Mouse (Mus musculus) midbrain, embryonic 14.5 days (tissue): ENCODE results near the gene Hist1h1d. TPM values are rescaled to one million over a fixed set of nuclear protein-coding genes. Genes with fewer than 3 reads are reported as not detected.
"Not testable (repeated sequence)": the region's sequence is repeated elsewhere in the genome, so short reads cannot be mapped to it uniquely, and the experiment has no call there.

Experiments used
- ATAC-seq: fragments of 200-750 bp; cut with Nextera tagmentation; 2 replicates; pipeline ENCODE4 v1.8.0; 2017; ENCODE audit warnings: moderate number of reproducible peaks, moderate library complexity; ENCODE audit not compliant: low FRiP score, low TSS enrichment
- DNase-seq: peaks from one replicate; pipeline ENCODE4 v3.0.0-alpha.2; 2015
- H3K27ac ChIP-seq: fragments of 300-500 bp; sonication (generic); replicated peaks from 2 replicates; pipeline ENCODE4 v1.5.1; 2014; ENCODE audit warnings: mild to moderate bottlenecking, low read depth, low read length, moderate library complexity
- H3K27me3 ChIP-seq: fragments of 300-500 bp; sonication (generic); 2 replicates; pipeline ENCODE4 v1.6.1; 2014; ENCODE audit warnings: low read length, control low read depth, mixed read lengths; ENCODE audit not compliant: control insufficient read depth, insufficient read depth
- H3K36me3 ChIP-seq: fragments of 300-500 bp; sonication (generic); 2 replicates; pipeline ENCODE4 v1.6.1; 2014; ENCODE audit warnings: low read length, control low read depth; ENCODE audit not compliant: control insufficient read depth, insufficient read depth
- H3K4me1 ChIP-seq: fragments of 300-500 bp; sonication (generic); 2 replicates; pipeline ENCODE4 v1.6.1; 2014; ENCODE audit warnings: mild to moderate bottlenecking, antibody characterized with exemption, low read length, control low read depth; ENCODE audit not compliant: control insufficient read depth, insufficient read depth
- H3K4me2 ChIP-seq: fragments of 300-500 bp; sonication (generic); 2 replicates; pipeline ENCODE4 v1.6.1; 2014; ENCODE audit warnings: mild to moderate bottlenecking, low read length, moderate library complexity
- H3K4me3 ChIP-seq: fragments of 300-500 bp; sonication (generic); replicated peaks from 2 replicates; pipeline ENCODE4 v1.5.1; 2014; ENCODE audit warnings: low read depth, low read length
- H3K9ac ChIP-seq: fragments of 300-500 bp; sonication (generic); replicated peaks from 2 replicates; pipeline ENCODE4 v1.6.1; 2014; ENCODE audit warnings: mild to moderate bottlenecking, low read length, moderate library complexity
- H3K9me3 ChIP-seq: fragments of 300-500 bp; sonication (generic); 2 replicates; pipeline ENCODE4 v1.6.1; 2016; ENCODE audit warnings: low read length, control low read depth, mixed read lengths; ENCODE audit not compliant: control insufficient read depth
- WGBS: fragments of 180-500 bp; shearing (Covaris S2); extraction: QIAGEN DNeasy Blood & Tissue Kit; methylation state at CpG from one replicate; pipeline ENCODE4 v1.1.7; 2014; 5-methylcytosine and 5-hydroxymethylcytosine counted together
- polyA plus RNA-seq: library from polyadenylated mRNA; unstranded; fragments of >200 nt; fragmentation: Nextera tagmentation; extraction: Ambion mirVana; gene quantifications from 2 replicates; pipeline ENCODE4 v1.2.1, GENCODE M21; 2014

The Hist1h1d gene
- polyA plus RNA-seq, 1 experiment from 2014 or later, result 0.18 TPM

DNA sequence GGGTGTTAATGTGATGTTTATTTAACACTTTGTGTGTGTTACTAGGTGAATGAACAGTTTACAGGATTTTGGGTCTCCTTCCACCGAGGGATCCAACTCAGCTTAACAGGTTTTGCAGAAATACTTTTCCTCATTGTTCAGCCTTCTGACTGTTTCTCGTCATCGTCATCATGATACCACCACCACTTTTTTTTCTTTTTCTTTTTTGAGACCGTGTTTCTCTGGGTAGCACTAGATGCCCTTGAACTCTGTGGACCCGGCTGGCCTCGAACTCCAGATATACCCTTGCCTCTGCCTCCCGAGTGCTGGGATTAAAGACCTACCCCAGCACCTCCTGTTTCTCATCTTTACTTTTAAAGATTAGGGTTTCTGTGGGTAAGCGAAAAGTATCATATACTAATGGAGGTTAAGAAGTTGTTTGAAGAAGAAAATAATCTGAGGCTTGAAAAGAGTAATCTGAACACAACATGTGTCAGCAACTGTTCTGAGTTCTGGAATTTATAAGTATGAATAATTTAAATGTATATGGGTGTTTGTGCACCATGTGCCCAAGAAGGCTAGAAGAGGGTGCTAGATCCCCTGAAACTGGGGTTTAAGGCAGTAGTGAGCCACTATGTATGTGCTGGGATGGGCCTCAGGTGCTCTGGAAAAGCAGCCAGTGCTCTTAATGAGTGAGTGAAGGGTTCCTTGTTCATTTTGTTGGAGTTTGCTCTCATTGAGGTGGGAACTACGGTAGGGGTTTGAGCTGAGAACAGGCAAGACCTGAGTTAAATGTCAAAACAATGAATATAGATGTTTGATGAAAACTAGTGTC is 20.6 kb upstream of the Hist1h1d start:
- ATAC-seq, result no peak
- 23% methylated on average over 9 of the region's 9 CpGs for WGBS
- peak overlapping the region; percentile 93 for H3K27ac ChIP-seq
- H3K9ac ChIP-seq, result peak overlapping the region; percentile 68; the same call in 1 of the 2 replicates
- H3K4me1 ChIP-seq, result peaks cover 38% of the 10 kb centered on the region
- peak overlapping the region; percentile 79 for H3K4me2 ChIP-seq
- no peaks in the 10 kb centered on the region for H3K27me3 ChIP-seq
- H3K4me3 ChIP-seq, result peak overlapping the region; percentile 63
- no peaks in the 10 kb centered on the region for H3K36me3 ChIP-seq
- no peaks in the 10 kb centered on the region for H3K9me3 ChIP-seq
- DNase-seq, result no peak

DNA sequence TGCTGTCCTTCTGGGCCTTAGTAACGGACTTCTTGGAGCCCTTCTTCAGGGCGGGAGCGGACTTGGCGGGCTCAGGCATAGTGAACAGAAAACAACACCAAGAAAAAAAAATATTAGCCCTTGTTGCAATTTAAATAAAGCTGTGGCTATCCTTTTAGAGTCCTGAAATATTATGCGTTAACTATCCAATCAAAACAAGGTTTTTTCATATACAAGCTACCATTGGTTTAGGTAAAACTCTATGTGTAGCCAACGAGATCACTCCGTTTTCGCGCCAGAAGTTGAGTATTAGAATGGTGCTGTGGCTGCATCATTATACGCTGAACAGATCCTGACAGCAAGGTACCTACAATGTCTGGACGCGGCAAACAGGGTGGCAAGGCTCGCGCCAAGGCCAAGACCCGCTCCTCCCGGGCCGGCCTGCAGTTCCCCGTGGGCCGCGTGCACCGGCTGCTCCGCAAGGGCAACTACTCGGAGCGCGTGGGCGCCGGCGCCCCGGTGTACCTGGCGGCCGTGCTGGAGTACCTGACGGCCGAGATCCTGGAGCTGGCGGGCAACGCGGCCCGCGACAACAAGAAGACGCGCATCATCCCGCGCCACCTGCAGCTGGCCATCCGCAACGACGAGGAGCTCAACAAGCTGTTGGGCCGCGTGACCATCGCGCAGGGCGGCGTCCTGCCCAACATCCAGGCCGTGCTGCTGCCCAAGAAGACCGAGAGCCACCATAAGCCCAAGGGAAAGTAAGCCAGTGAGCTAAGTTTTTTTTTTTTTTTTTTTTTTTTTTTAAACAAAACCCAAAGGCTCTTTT is 19.3 kb upstream of the Hist1h1d start, which contains the start of gene Hist1h2af:
TSS of gene Hist1h2af (plus strand) at position 347 of the 808 bp plus-strand sequence.
- Histone ChIP-seq H3K4me1 (peaks cover 38% of the 10 kb centered on the region), H3K4me3 (peak within 1 kb of the TSS; percentile 63), H3K27ac (peak within 1 kb of the TSS; percentile 78), H3K4me2 (peak within 1 kb of the TSS; percentile 79), H3K9ac (peak within 1 kb of the TSS; percentile 37; the same call in 1 of the 2 replicates)
- H3K9me3 ChIP-seq, H3K27me3 ChIP-seq, H3K36me3 ChIP-seq: not testable (repeated sequence)
- DNase-seq (peak; percentile 93), ATAC-seq (peak; percentile 28; the same call in 1 of the 2 replicates)
- under 1% methylated on average over 26 of the region's 53 CpGs for WGBS

DNA sequence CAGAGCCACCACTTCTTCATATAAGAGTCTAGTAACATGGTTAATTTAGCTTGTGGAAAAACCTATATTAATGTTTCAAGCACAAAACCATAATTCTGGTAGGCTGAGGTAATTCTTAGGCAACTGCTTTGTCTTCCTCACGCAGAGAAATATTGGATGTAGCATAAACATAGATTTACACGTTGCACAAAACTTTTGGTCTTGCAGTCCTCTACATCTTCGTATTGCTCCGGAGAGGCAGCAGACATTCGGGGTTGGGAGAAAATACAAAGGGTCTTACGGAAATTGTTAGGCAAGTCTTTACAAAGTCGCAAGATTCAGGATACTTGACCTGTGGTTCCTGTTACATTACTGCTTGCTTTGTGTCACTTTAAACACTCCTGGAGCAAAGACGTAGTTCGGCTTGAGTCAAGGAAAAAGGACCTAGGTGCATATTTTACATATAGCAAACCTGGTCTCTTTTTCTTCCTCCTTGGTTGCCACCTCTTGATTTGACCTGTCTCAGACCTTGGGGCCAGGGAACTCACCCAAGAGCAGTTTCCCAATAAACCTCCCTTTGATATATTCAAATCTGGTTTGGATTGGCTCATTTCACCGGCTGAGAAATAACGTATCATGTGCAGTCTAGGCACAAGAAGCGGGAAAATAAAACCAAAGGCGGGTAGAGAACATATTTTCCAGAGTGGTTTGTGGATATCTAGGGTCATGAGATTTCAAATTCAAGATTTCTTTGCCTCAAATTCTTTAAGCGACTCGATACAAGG is 18.5 kb upstream of the Hist1h1d start:
- peaks cover 37% of the 10 kb centered on the region for H3K4me1 ChIP-seq
- peak overlapping the region; percentile 45 for H3K4me3 ChIP-seq
- peak overlapping the region; percentile 79 for H3K4me2 ChIP-seq
- DNase-seq (no peak), ATAC-seq (no peak)
- H3K36me3 ChIP-seq, result no peaks in the 10 kb centered on the region
- no peaks in the 10 kb centered on the region for H3K9me3 ChIP-seq
- WGBS, result under 1% methylated on average over 15 of the region's 15 CpGs
- no peaks in the 10 kb centered on the region for H3K27me3 ChIP-seq
- peak overlapping the region; percentile 6; the same call in 1 of the 2 replicates for H3K27ac ChIP-seq
- H3K9ac ChIP-seq, result peak overlapping the region; percentile 24; the same call in 1 of the 2 replicates

DNA sequence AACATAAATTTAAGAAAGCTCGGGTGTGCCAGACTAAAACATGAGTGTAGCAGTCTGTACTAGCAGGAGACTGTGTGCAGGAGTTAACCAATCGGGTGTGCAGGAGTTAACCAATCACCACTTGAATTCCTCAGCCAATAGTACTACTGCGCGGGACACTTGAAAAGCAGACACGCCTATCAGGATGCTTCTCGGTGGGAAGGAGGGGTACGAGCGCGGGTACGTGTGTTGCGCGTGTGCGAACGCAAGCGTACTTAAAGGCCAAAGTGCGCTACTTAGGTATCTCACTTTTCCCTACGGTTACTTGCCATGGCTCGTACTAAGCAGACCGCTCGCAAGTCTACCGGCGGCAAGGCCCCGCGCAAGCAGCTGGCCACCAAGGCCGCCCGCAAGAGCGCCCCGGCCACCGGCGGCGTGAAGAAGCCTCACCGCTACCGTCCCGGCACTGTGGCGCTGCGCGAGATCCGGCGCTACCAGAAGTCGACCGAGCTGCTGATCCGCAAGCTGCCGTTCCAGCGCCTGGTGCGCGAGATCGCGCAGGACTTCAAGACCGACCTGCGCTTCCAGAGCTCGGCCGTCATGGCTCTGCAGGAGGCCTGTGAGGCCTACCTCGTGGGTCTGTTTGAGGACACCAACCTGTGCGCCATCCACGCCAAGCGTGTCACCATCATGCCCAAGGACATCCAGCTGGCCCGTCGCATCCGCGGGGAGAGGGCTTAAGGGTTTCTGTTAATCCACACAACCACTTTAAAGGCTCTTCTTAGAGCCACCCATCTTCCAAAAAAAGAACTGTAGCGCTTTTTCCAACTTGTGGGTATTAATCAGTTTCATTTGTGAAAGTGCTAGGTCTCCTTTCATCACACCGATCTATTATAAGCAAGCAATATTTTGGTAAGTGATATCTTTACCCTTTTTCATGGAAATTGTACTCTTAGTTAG is 17.7 kb upstream of the Hist1h1d start, which contains the start of gene Hist1h3g:
TSS of gene Hist1h3g (plus strand) at position 286 of the 939 bp plus-strand sequence.
- peak within 1 kb of the TSS; percentile 24; the same call in 1 of the 2 replicates for H3K9ac ChIP-seq
- H3K9me3 ChIP-seq, H3K36me3 ChIP-seq, H3K27me3 ChIP-seq: not testable (repeated sequence)
- peak within 1 kb of the TSS; percentile 79 for H3K4me2 ChIP-seq
- H3K27ac ChIP-seq, result peak within 1 kb of the TSS; percentile 6; the same call in 1 of the 2 replicates
- DNase-seq, result peak; percentile 95
- peak; percentile 90 for ATAC-seq
- peaks cover 33% of the 10 kb centered on the region for H3K4me1 ChIP-seq
- peak within 1 kb of the TSS; percentile 45 for H3K4me3 ChIP-seq
- WGBS, result under 1% methylated on average over 48 of the region's 62 CpGs

DNA sequence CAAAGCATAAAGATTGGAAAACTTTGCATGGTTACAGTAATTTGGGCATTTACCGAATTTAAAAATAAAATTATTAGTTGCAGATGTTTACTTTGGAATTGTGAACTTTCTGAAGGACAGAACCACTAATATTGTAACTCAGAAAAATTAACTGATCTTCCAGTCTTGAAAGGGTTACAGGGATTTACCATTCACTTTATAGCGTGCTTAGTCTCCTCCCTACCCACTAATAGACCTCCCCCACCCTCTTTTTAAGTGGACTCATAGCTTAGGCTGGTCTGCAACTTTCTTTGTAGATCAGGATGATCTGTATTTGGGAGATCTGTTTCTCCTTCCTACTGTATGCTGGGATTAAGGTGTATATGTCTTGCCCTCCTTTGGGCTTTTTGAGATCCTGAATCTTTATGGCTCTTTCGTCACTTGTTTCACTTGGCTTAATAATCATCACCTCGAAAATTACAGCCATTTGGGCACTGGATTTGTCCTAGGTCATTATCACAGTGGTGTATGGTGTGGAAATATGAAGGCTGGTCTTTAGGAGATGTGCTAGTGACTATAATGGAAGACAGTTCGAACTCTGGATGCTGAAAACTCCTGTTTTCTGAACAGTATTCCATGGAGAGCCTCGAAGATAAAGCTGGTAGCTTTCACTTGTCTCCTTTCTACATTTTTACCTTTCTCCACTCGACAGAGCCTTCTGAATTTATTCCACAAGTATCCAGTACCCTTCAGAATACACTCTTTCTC is 16.8 kb upstream of the Hist1h1d start:
- Histone ChIP-seq H3K4me1 (peaks cover 33% of the 10 kb centered on the region), H3K27ac (no peak overlapping the region), H3K4me2 (peak overlapping the region; percentile 79), H3K27me3 (no peaks in the 10 kb centered on the region), H3K9ac (no peak overlapping the region), H3K9me3 (no peaks in the 10 kb centered on the region), H3K4me3 (peak overlapping the region; percentile 45), H3K36me3 (no peaks in the 10 kb centered on the region)
- DNase-seq, result no peak
- WGBS, result 18% methylated on average over 7 of the region's 7 CpGs
- no peak for ATAC-seq

DNA sequence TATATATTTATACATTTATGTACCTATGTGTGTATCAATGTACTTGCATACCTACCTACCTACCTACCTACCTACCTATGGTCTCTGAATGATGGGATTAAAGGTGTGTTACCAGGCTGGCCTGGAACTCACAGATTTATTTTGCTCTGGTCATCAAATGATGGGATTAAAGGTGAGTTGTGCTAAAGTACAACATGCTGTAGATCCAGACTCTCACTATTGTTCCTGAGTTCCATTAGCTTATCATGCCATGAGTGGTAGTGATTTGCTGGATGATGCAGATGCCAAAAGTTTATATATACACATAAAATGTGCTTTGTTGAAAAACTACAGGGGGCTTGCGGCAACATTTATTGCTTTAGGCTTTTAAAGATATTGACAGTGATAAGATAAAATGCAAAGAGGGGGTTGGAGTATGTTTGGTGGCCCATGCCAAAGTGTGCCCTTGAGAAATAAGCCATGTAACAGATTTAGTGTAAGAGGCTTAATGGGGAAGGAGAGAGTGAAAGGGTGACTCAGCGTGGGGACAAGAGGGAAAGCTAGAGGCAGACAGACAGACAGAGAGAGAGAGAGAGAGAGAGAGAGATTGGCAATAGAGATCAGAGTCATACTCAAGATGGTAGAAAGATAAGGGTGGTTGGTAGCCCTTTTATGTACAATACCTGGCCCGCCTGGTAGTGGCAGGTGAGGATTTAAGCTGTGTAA is 15.9 kb upstream of the Hist1h1d start:
- DNase-seq, result no peak

DNA sequence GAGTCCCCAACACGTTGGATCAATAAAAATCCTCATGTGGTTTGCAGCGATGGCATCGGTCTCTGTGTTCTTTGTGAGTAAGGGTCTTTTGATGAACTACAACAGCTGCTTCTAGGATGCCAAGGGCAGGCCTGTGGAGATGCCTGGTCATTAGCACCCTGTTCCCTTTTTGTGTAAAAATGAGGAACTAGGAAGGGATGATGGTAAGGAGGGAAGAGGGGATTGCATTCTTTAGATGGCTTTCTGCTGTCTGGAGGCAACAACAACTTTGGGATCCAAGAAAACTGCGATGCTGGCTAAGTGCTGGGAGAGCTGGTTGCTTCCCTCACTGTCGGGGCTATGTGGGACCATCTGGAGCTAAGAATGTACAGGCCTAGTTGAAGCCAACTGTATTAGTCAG is 14.8 kb upstream of the Hist1h1d start:
- ATAC-seq (no peak), DNase-seq (no peak)
- WGBS, result 80% methylated on average over 5 of the region's 5 CpGs

More for the DNA sequence above, 15.9 kb upstream of the Hist1h1d start:
- Histone ChIP-seq H3K4me3 (no peak overlapping the region), H3K4me1 (peaks cover 29% of the 10 kb centered on the region), H3K4me2 (peak overlapping the region; percentile 79), H3K27ac (no peak overlapping the region), H3K9me3 (no peaks in the 10 kb centered on the region), H3K27me3 (no peaks in the 10 kb centered on the region), H3K9ac (no peak overlapping the region), H3K36me3 (no peaks in the 10 kb centered on the region)
- ATAC-seq, result no peak
- WGBS, result 77% methylated on average over 3 of the region's 3 CpGs

More for the DNA sequence above, 14.8 kb upstream of the Hist1h1d start:
- H3K27ac ChIP-seq, result no peak overlapping the region
- no peaks in the 10 kb centered on the region for H3K9me3 ChIP-seq
- no peaks in the 10 kb centered on the region for H3K27me3 ChIP-seq
- no peak overlapping the region for H3K4me3 ChIP-seq
- H3K4me1 ChIP-seq, result peaks cover 18% of the 10 kb centered on the region
- H3K36me3 ChIP-seq, result no peaks in the 10 kb centered on the region
- H3K9ac ChIP-seq, result no peak overlapping the region
- no peak overlapping the region for H3K4me2 ChIP-seq
